Mouse (Mus musculus) liver, adult 2 months (tissue): ENCODE data around the gene Cdkn1a. TPM values are rescaled to one million over a fixed set of nuclear protein-coding genes. Genes with fewer than 3 reads are reported as not detected.
A peak's percentile ranks its signal among the peaks of the same experiment; 100 is the strongest.

ENCODE experiments used
- DNase-seq: peaks from one replicate; pipeline ENCODE4 v3.0.0-alpha.2; 2011; ENCODE audit warnings: low read depth, low spot score; ENCODE audit errors: extremely low read depth
- H3K27ac ChIP-seq: fragments of 200-500 bp; replicated peaks from 2 replicates; pipeline ENCODE4 v1.5.1; 2012; ENCODE audit warnings: low read depth, mild to moderate bottlenecking, control low read depth, inconsistent platforms, low read length; ENCODE audit not compliant: insufficient read depth
- H3K27me3 ChIP-seq: fragments of 200-500 bp; 2 replicates; pipeline ENCODE4 v1.6.1; 2012; ENCODE audit warnings: mild to moderate bottlenecking, moderate library complexity, low read length, inconsistent platforms; ENCODE audit not compliant: control insufficient read depth, insufficient read depth
- H3K36me3 ChIP-seq: fragments of 200-500 bp; 2 replicates; pipeline ENCODE4 v1.6.1; 2012; ENCODE audit warnings: low read length, inconsistent platforms; ENCODE audit not compliant: control insufficient read depth, insufficient read depth
- H3K4me1 ChIP-seq: fragments of 200-500 bp; 2 replicates; pipeline ENCODE4 v1.6.1; 2011; ENCODE audit warnings: low read length; ENCODE audit not compliant: control insufficient read depth, insufficient read depth
- H3K4me3 ChIP-seq: fragments of 200-500 bp; 2 replicates; pipeline ENCODE4 v1.5.1; 2011; ENCODE audit warnings: low read depth, mild to moderate bottlenecking, control low read depth, low read length, moderate library complexity; ENCODE audit not compliant: insufficient read depth
- H3K79me2 ChIP-seq: fragments of 200-500 bp; 2 replicates; pipeline ENCODE4 v1.6.1; 2012; ENCODE audit warnings: inconsistent platforms, mild to moderate bottlenecking, low read length, moderate library complexity; ENCODE audit not compliant: control insufficient read depth, insufficient read depth
- H3K9ac ChIP-seq: fragments of 200-500 bp; 2 replicates; pipeline ENCODE4 v1.6.1; 2012; ENCODE audit warnings: low read depth, mild to moderate bottlenecking, control low read depth, inconsistent platforms, low read length
- CTCF ChIP-seq: fragments of 200-500 bp; IDR thresholded peaks from 2 replicates; pipeline ENCODE4 v1.5.1; 2011; ENCODE audit warnings: low read depth, low read length, control low read depth
- POLR2A ChIP-seq: fragments of 200-500 bp; IDR thresholded peaks from 2 replicates; pipeline ENCODE4 v1.6.1; 2011; ENCODE audit warnings: low read length, control low read depth; ENCODE audit not compliant: insufficient read depth; ENCODE audit errors: extremely low read depth
- WGBS: fragments of 180-500 bp; shearing (Covaris S2); methylation state at CpG from one replicate; pipeline ENCODE4 v1.1.7; 2018; 5-methylcytosine and 5-hydroxymethylcytosine counted together
- polyA plus RNA-seq: library from polyadenylated mRNA; depleted of rRNA; stranded (reverse); fragments of >200 nt; gene quantifications from 2 replicates; pipeline ENCODE4 v1.2.3, GENCODE M21; 2012
- total RNA-seq: library from RNA; depleted of rRNA; stranded (reverse); fragments of >200 nt; gene quantifications from 2 replicates; pipeline ENCODE4 v1.2.3, GENCODE M21; 2014

Gene Cdkn1a
- total and polyA plus RNA-seq, 2 experiments: 0.37 to 6.9 TPM

DNA sequence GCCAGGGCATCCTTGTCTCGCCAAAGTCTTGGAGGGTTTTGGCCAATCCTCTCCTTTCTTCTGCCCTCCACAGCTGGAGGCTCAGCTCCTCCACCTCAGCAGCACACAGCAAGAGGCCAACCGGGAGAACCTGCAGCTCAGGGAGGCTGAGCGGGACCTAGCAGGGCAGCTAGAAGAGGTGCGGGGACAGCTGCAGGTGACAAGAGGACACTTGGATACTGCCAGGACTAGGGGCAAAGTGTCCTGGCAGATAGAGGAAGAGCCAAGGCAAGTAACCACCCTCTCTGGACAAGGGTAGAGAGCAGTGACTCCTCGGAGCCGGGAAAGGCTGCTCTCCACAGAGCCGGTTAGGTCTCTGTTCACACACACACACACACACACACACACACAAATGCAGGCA, 47.1 kb downstream of the Cdkn1a start:
- H3K36me3 ChIP-seq: no peaks in the 10 kb centered on the region
- H3K9ac ChIP-seq: no peak overlapping the region
- no peaks in the 10 kb centered on the region for H3K27me3 ChIP-seq
- H3K79me2 ChIP-seq: no peaks in the 10 kb centered on the region
- H3K4me1 ChIP-seq: peaks cover 6% of the 10 kb centered on the region
- TF ChIP-seq POLR2A (no peak), CTCF (no peak)
- 38% methylated on average over 7 of the region's 7 CpGs for WGBS
- no peak overlapping the region for H3K27ac ChIP-seq
- peak; percentile 53 for DNase-seq
- H3K4me3 ChIP-seq: no peak overlapping the region

DNA sequence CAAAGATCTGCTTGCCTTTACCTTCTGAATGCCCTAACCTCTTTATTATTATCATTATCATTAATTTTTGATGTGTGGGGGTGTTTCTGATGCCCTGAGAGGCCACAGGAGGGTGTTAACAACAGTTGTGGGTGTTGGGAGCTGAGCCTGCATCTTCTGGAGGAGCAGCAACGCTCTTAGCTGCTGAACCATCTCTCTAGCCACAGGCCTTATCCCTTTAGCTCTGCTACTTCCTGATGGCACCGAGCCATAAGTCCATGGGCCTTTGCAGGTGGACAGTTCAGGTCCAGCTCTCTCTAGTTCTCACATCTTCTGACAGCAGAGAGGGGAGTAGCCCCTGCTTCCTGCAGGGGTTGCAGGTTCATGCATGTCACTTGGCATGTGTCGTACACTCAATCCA, 50.8 kb downstream of the Cdkn1a start:
- H3K79me2 ChIP-seq: no peaks in the 10 kb centered on the region
- no peak overlapping the region for H3K9ac ChIP-seq
- WGBS: 46% methylated on average over 3 of the region's 3 CpGs
- H3K36me3 ChIP-seq: no peaks in the 10 kb centered on the region
- no peak overlapping the region for H3K27ac ChIP-seq
- no peak overlapping the region for H3K4me3 ChIP-seq
- no peak for TF ChIP-seq POLR2A
- no peak for TF ChIP-seq CTCF
- no peak for DNase-seq
- peaks cover 3% of the 10 kb centered on the region for H3K4me1 ChIP-seq
- H3K27me3 ChIP-seq: no peaks in the 10 kb centered on the region

DNA sequence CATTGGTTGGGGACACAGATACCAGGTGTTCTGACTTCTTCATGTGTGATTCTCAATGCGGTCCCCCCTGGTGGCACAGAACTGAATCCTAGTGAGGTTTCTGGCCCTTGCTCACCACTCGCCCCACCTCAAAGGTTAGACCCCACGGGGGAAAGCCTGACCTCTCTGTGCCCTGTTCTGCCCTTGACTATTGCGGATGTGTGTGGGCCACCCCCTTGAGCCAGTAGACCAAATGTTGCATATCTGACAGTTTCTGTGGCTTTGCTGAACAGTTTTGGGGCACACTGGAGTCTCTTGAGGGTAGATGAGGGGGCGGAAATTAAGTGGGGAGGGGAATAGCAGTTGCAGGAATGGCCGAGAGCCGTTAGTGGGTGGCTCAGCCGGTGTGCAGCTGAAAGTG, 52.5 kb downstream of the Cdkn1a start:
- H3K27me3 ChIP-seq: no peaks in the 10 kb centered on the region
- H3K4me1 ChIP-seq: no peaks in the 10 kb centered on the region
- no peak overlapping the region for H3K27ac ChIP-seq
- H3K36me3 ChIP-seq: no peaks in the 10 kb centered on the region
- 88% methylated on average over 8 of the region's 8 CpGs for WGBS
- H3K9ac ChIP-seq: no peak overlapping the region
- DNase-seq: no peak
- H3K79me2 ChIP-seq: no peaks in the 10 kb centered on the region
- TF ChIP-seq CTCF (no peak), POLR2A (no peak)
- H3K4me3 ChIP-seq: no peak overlapping the region

DNA sequence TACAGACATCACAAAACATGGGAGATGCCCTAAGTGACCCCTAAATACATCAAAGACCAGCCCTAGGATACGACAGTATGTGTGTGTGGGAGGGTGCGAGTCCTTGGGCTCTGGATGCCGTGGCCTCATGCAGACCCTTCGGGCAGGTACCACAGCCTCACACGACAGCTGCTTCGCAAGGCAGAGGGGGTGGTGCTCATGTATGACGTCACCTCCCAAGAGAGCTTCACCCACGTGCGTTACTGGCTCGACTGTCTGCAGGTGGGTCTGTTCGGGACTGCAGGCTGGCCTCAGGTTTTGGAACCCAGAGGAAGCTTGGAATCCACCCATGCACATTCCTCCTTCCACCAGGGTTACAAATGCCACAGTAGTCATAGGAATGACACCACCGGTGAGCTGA, 54.3 kb downstream of the Cdkn1a start:
- 95% methylated on average over 12 of the region's 12 CpGs for WGBS
- Histone ChIP-seq H3K79me2 (no peaks in the 10 kb centered on the region), H3K36me3 (no peaks in the 10 kb centered on the region), H3K4me3 (no peak overlapping the region), H3K9ac (no peak overlapping the region), H3K27ac (no peak overlapping the region), H3K27me3 (no peaks in the 10 kb centered on the region), H3K4me1 (no peaks in the 10 kb centered on the region)
- TF ChIP-seq CTCF (no peak), POLR2A (no peak)
- no peak for DNase-seq

DNA sequence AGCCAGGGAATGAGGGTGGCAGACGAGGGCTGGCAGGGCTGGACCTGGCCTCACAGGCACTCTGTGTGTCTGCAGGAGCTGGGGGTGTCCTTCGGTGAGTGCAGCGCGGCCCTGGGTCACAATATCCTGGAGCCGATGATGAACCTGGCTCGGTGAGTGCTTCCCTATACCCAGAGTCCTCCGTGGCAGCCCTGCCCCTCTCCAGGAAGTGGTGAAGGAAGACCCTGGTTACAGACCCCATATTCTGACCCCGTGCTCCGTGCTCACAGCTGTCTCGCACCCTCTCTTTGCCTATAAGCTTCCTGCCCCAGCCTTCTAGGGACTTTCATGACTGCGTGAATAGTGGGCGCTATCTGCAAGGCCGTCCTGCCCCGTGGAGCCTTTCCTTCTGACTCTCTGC, 56.5 kb downstream of the Cdkn1a start:
- H3K79me2 ChIP-seq: no peaks in the 10 kb centered on the region
- no peak overlapping the region for H3K27ac ChIP-seq
- TF ChIP-seq CTCF: no peak
- TF ChIP-seq POLR2A: no peak
- no peaks in the 10 kb centered on the region for H3K27me3 ChIP-seq
- no peak overlapping the region for H3K4me3 ChIP-seq
- no peaks in the 10 kb centered on the region for H3K36me3 ChIP-seq
- no peak overlapping the region for H3K9ac ChIP-seq
- DNase-seq: no peak
- WGBS: 86% methylated on average over 14 of the region's 14 CpGs
- no peaks in the 10 kb centered on the region for H3K4me1 ChIP-seq

DNA sequence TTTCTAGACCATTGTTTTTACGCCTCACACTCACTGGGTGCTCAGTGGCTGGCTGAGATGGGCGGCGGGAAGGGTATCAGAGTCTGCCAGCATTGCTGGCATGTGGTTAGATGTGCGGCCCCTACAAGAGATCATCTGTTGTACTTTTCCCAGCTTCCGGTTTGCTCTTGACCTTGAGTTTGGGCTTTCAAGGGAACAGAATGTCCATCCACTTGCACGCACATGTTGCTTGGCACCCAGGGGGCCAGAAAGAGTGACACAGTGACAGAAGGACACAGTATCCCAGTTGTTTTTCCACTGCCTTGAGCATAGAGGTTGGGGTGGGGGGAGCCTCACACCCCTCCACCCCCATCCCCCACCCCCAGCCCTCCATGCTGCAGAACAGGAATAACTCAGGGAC, 57.0 kb downstream of the Cdkn1a start:
- WGBS: 92% methylated on average over 6 of the region's 6 CpGs
- Histone ChIP-seq H3K27ac (no peak overlapping the region), H3K36me3 (no peaks in the 10 kb centered on the region), H3K9ac (no peak overlapping the region), H3K27me3 (no peaks in the 10 kb centered on the region), H3K4me1 (no peaks in the 10 kb centered on the region), H3K79me2 (no peaks in the 10 kb centered on the region), H3K4me3 (no peak overlapping the region)
- TF ChIP-seq CTCF (no peak), POLR2A (no peak)
- no peak for DNase-seq
